Mouse (Mus musculus): ENCODE data around the gene Plekhh2. TPM values are rescaled to one million over a fixed set of nuclear protein-coding genes. Genes with fewer than 3 reads are reported as not detected.

Gene Plekhh2
- total RNA-seq (2014; fragmentation: Nextera tagmentation): not detected in 2 replicates
- not detected in 2 replicates for total RNA-seq (2017)

DNA sequence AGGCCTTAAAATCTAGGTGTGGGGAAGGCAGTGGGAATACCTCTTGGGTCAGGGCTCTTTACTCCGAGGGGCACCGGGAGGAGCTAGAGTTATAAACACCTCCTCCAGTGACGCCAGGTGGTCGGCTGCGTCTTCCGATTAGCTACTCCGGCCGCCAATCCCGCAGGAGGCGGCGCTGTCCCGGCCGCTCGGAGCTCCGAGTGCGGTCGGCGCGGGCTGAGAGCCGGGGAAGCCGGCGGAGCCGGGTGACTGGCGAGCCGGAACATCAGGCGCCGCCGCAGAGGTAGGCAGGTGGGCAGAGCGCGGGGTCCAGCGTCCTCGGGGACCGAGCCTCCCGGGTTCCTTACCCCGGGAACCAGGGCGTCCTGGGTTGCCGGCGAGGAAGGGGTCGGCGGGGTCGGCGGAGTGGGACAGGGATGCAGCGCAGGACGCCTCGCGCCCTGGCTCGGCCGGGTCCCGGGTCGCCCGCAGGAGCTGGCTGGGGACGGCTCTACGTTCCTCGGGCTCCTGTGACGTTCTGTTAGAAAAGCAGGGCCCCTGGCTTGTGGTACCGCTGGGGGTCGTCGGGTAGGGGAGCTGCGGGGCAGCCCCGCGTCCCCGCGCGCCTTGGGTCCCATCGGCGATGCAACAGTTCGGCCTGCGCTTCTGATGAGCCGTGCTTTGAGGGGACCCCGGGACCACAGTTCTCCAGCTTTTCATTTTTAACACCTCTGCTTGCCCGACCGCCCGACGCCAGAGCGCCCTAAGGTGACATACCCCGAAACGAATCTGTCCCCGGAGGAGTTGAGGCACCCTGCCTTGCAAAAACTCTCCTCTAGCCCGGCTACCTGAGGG lies at the start of gene Plekhh2:
TSS of gene Plekhh2 (plus strand) at position 214 of the 834 bp plus-strand sequence.
- peak; percentile 64 for ATAC-seq (replicated peaks; ENCODE audit: low FRiP score, low TSS enrichment, poor library complexity, severe bottlenecking)

DNA sequence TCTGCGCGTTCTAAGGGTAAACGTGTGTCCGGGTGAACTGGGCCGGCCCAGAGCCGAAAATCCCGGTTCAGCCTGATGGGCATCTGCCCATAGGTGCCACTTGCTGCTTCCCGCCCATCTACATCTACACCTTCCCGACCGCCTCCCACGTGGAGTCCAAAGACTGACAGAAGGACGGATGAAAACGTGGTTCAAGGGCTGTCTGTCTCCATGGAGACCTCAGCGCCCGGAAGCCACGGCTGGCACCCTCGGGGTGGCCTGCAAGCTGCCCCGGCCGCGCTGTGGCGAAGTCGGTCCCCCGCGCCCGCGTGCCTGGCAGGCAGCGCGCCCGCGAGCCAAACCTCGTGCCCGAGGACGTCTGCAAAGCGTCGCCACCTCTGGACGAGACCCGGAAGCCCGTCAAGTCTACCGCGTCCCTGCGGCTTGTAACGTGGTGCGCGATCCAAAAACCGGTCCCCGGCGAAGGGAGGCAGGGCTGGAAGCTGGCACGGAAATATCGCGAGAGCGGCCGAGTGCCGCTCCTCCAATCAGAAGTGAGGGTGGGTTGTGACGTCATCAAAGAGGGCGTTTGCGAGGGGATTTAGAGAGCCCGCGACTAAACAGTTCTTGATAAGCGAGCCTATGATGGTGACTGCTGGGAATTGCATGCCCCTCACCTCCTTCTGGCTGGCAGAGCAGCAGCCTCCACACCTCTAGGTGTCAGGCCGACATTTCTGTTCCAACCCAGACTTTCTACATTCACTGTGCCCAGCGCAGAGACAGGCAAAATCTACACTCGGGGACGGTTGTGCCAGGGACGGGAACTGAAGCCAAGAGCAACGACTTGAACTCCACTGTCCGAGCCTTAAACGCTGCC lies 45.7 kb upstream of the Plekhh2 start, which contains the start of gene Thada:
TSS of gene Thada (minus strand) at position 453 of the 856 bp plus-strand sequence.
- ATAC-seq (replicated peaks; ENCODE audit: low FRiP score, low TSS enrichment, poor library complexity, severe bottlenecking): peak; percentile 98

DNA sequence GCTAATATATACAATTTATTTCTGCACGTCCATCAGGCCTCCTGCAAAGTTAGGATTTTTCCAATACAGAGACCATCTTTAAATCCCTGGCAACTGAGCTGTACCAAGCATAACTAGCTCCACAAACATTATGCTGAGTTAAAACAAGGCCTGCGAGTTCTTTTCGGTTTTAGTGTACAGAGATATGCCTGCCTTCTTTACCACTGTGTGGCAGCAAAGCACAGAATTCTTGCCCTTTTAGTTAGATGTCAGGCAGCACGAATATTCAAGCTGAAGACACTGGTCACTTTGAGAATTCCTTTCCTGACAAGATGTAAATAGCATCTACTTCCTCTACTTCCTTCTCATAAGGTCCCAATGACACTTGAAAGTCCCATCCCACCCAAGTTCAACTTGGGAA lies 37.4 kb upstream of the Plekhh2 start:
- ATAC-seq (replicated peaks; ENCODE audit: low FRiP score, low TSS enrichment, poor library complexity, severe bottlenecking): no peak

DNA sequence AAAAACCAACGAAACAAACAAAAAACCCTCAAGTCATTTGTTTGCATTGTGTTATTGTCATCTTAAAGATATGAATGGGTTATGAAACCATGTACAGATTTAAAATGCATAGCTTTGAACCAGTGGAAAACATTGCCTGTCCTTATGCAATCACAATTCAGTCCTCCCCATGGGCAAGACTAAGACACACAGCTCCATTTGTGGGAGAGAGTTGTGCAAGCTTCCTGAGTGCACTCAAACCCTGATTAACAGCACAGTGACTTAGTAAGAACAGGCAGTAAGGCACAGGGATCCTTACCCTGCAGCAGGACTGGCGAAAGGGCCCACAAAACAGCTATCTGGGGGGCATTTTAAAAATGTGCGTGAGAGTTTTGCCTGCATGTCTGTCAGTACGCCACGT lies 34.5 kb upstream of the Plekhh2 start:
- no peak for ATAC-seq (replicated peaks; ENCODE audit: low FRiP score, low TSS enrichment, poor library complexity, severe bottlenecking)

DNA sequence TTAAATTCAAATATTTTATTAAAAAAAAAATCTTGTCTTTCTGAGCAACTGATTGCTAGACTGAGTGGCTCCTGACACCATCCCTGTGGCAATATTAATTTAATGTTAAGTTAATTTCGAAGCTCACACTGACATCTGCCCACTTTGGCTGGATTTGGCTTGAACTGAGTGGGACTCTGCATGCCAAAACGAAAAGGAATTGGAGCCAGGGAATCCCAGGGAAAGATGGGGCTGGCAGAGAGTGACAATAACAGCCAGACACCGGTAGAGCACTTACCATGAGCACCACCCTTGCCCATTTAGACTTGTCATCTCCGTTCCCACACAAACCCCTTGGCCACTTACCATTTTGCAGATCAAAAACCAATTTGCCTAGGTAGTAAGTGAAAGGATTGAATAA lies 33.4 kb upstream of the Plekhh2 start:
- ATAC-seq (replicated peaks; ENCODE audit: low FRiP score, low TSS enrichment, poor library complexity, severe bottlenecking): no peak

DNA sequence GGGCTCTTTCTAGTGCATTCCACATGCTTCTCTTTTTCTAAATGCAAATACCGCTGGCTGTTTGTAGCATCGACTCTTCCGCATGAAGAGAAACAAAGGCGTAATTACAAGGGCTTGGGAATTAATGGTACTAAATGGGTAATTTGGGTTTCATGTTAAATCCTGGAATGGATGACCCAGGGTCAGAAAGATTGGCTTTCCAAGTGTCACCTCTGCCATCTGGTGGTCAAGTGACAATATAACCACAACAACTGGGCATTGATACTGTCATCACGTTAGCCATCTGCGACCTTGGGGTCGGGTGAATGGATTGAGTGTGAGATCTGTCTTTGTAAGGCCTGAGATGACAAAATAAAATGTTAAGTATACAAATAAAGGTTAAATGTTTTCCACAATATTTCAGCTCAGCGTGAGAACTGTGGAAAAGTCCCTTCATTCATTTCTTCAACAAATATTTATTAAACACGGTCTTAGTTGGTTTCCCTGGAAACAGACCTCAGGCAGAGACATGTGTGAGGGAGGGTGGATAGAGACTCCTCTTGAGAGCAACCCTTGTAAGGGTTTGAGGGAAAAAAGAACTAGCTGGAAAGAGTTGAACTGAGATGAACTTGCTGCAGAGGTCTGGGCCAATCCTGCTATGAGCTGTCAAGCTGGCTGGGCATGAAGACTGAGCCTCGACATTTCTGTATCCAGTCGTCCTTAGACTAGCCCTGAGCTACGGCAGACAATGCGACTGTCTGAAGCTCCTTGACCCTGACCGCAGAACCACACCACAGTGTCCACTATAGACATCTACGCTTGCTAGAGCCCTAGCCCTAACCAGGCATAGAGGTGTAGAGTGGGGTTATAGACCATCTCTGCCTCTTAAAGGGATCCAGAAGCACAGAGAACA lies 31.0 kb upstream of the Plekhh2 start:
- peak; percentile 84 for ATAC-seq (replicated peaks; ENCODE audit: low FRiP score, low TSS enrichment, poor library complexity, severe bottlenecking)

DNA sequence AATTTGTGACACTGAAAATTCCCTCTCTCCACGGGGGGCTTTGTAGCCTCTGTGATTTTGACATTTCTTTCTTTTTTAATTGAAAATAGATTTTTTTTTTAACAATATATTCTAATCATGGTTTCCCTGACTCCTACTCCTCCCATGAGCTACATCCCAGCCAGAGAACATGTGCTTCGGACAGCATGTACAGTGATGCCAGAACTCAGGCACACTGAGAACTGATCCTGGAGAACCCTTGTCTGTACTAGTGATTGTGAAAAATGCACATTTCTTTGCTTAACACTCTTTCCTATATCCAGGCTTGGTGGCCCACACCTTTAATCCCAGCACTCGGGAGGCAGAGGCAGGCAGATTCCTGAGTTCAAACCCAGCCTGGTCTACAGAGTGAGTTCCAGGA lies 28.9 kb upstream of the Plekhh2 start:
- ATAC-seq (replicated peaks; ENCODE audit: low FRiP score, low TSS enrichment, poor library complexity, severe bottlenecking): no peak

DNA sequence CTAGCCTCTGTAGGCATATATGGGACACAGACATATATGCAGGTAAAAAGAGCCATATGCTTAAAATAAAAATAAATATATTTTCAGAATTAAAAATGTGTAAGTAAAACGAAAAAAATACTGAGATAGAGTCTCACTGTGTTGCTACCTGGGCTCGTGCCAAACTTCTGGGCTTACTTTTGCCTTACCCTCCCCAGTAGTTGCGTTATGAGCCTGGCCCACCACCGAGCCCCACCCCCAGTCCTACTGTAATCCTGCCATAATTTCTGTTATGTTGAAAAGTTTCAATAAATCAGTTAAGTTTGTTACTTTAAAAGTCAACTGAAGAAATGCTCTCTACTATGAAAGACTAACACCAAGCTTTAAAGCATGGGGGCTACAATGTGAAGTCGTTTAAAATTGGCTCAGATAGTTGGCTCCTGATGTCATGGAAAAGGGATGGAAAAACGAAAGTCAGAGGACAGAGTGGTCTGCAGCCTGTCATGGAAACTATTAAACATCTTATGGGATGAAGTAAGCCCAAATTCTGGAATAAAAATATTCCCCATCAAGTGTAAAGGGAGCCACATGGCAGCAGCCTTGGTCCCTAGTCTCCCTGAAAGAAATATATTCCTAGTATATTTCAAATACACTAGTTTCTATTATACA lies 27.9 kb upstream of the Plekhh2 start:
- ATAC-seq (replicated peaks; ENCODE audit: low FRiP score, low TSS enrichment, poor library complexity, severe bottlenecking): no peak

DNA sequence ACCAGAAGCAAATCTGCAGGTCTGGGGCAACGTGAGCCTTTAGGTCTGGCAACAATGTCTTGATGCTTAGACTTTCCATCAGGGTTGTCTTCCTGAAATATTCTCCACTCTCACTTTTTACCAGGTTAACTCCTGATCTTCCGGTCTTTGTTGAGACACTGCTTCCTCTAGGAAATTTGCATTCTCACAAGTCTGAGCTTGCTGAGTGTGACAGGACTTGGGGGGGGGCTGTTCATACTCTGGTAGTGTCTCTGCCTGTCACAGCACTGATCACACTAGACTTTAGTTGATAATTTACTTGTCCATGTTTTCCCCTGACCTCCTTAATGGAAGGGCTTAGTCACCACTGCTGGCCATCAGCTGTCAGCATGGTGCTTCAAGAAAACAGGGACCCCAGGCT lies 24.3 kb upstream of the Plekhh2 start:
- ATAC-seq (replicated peaks; ENCODE audit: low FRiP score, low TSS enrichment, poor library complexity, severe bottlenecking): no peak

DNA sequence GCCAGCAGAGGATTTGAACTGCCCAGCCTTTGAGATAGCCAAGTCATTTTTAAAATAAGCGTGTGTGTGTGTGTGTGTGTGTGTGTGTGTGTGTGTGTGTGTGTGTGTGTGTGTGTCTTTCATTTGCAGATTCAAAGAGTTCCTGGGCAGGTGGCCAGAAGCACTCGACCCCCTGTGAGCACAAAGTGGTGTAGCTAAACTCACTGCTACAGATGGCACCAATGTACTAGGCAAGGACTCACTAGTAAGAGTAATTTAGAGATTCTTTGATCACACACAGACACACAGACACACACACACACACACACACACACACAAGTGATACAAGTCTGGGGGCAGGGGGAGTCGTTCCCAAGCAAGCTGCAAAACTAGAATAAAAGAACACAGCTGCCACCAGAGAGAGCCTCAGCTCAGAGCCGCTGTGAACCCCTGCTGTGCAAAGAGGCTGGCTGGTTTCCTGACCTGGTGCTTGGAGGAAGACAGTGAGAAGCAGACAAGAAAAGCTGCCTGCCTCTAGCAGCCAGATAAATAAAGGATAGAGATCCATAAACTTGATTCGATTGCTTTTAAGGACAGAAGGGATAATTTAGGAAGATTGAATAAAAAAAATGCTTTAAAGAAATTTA lies 19.3 kb upstream of the Plekhh2 start:
- ATAC-seq (replicated peaks; ENCODE audit: low FRiP score, low TSS enrichment, poor library complexity, severe bottlenecking): no peak

DNA sequence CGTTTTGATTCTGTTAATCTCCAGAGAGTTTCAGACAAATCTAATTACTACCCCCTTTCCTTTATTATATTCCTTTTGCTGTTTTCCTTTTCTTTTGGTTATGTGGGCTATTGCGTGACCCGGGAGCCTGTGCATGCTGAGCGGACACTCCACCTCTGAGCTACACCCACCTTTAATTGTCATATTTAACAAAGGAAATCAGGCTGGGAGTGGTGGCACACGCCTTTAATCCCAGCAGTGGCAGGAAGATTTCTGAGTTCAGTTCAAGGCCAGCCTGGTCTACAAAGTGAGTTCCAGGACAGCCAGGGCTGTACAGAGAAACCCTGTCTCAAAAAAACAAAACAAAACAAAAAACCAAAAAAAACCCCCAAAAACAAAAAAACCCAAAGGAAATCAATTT lies 14.7 kb upstream of the Plekhh2 start:
- ATAC-seq (replicated peaks; ENCODE audit: low FRiP score, low TSS enrichment, poor library complexity, severe bottlenecking): no peak

DNA sequence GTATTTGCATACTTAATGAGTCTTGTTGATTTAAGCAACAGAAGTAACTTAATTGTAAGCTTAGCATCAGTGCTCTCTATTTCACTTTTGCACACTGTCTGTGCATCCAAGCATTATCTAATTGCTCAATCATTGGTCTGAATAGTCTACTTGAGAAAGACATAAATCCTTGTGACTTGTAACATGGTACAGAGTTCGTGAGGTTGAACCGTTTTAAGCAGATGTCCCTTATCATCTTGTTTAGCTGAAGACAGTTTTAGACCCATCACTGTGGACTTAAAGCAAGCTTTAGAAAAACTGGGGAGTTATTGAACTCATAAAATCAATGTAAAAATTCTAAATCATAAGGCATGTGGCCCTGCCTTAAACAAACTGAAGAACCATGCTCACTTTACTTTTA lies 14.1 kb upstream of the Plekhh2 start:
- no peak for ATAC-seq (replicated peaks; ENCODE audit: low FRiP score, low TSS enrichment, poor library complexity, severe bottlenecking)

DNA sequence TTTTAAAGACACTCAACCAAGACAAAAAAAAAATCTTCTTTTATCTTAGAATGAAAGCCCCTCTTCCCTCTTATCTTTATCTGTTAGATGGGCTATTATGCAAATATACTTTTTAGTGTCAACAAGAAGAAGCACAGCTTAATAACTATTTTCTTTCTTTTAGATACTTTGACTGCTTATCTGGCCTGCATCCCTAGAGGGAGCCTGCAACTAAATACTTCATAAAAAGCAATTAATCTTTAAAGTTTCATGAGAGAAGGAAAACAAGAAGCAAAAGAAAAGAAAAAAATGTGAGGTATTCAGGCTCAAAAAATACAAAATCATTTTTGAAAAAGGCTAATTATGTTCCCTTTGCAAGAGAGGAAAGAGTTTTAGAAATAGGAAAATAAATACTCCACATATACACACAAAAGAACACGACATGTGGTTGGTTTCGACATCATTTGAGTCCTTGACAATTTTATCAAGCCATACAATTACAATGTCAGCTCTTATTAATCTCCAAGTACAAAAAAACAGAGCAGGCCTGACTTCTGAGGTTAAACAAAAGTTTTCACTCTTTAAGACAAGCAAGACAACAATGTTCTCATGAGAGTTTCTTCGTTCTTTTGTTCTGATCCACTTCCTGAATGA lies 13.6 kb upstream of the Plekhh2 start:
- ATAC-seq (replicated peaks; ENCODE audit: low FRiP score, low TSS enrichment, poor library complexity, severe bottlenecking): no peak

DNA sequence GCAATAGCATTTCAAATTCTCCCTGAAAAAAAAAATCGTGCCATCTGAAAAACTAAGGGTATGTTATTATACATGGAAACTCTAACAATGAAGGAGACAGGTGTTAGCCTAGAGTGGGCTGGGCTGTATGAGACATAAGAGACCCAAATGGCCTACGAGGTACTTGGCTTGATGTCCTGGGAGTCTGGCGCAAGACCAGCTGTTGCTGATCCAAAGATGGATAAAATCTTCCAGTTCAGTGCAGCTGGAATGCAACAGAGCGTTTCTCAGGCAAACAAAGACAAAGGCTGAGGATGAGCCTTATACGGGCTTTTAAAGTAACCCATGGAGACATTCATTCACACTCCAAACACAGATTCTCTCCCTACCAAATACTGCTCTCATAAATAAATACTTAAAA lies 13.1 kb upstream of the Plekhh2 start:
- no peak for ATAC-seq (replicated peaks; ENCODE audit: low FRiP score, low TSS enrichment, poor library complexity, severe bottlenecking)

DNA sequence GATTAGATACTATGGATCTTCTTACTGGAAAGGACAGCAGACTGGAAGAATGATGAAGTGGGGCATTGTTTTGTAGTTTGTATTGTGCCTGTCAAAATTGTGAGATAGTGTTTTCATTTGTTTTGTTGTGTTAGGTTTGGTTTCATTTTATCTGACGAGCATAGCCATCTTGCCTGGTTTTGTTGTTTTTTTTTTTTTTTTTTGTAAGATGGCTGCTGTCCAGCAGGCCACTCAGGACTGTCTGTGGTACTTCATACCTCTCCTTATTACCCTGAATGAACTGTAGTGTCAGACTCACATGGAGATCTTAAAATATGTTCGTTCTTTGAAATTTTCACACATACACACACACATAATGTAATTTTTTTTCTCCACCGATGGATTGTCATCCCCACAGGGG lies 9.4 kb upstream of the Plekhh2 start:
- ATAC-seq (replicated peaks; ENCODE audit: low FRiP score, low TSS enrichment, poor library complexity, severe bottlenecking): no peak

DNA sequence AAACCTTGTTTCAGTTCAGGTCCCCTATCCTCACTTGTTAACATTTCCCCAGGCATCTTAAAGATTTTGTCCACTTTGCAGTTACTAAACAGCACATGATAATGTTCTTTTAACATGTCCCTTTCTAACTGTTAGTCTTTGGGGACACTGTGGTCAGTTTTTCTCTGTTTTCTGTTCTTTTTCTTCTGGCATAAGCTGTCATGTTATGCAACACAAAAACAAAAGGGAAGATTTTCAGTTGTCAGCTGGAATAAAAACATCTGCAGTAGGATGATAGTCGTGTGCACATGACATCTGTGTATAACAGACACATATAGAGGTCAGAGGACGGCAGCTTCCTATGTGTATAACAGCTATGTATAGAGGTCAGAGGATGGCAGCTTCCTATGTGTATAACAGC lies 5.8 kb upstream of the Plekhh2 start:
- no peak for ATAC-seq (replicated peaks; ENCODE audit: low FRiP score, low TSS enrichment, poor library complexity, severe bottlenecking)

DNA sequence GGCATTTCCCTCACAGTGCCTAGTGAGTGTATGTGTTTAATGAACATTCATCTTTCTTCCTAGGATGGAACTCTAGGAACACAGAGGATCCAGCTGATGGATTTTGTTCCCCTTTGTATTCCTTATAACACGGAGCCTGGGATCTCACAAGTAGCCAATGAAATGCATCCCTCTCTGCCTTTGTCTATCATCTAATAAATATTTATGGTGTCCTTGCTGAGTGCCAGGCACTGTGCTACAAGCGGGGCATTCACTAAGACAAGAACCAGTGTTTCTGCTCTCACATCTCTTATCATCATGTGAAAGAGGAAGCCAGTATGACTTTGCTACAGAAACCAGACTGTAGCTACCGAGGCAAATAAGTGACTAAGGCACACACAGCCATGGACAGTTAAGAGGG lies 3.0 kb upstream of the Plekhh2 start:
- no peak for ATAC-seq (replicated peaks; ENCODE audit: low FRiP score, low TSS enrichment, poor library complexity, severe bottlenecking)

DNA sequence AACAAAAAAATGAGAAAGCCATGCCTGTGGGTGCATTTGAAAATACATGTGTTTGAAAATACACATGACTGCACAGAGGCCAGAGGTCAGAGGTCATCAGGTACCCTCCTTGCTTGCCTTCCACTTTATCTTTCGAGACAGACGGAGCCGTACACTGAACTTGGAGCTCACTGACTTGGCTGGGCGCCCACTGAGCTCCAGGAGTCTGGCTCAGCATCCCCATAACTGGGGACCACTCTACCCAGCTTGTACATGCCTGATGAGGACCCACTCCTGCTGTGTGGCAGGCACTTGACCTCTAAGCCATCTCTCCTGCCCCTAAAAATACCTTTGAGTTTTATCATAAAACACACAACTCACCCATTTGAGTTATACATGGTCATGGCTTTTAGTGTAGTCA lies 2.5 kb upstream of the Plekhh2 start:
- no peak for ATAC-seq (replicated peaks; ENCODE audit: low FRiP score, low TSS enrichment, poor library complexity, severe bottlenecking)
